Mouse (Mus musculus) CH12.LX (cell line): Measurements from ENCODE around the gene Dagla. TPM values are rescaled to one million over a fixed set of nuclear protein-coding genes. Genes with fewer than 3 reads are reported as not detected.

Experiments used
- DNase-seq: peaks from one replicate; pipeline ENCODE4 v3.0.0-alpha.2; 2013; ENCODE audit errors: extremely low read depth
- H3K27ac ChIP-seq: 2 replicates; pipeline ENCODE4 v1.5.1; 2012; ENCODE audit warnings: low read depth, mild to moderate bottlenecking, control low read depth, moderate library complexity; ENCODE audit not compliant: insufficient read depth
- H3K27me3 ChIP-seq: replicated peaks from 2 replicates; pipeline ENCODE3; 2012; ENCODE audit warnings: inconsistent platforms
- H3K36me3 ChIP-seq, 2 experiments: replicated peaks in 1 of 2; 2 replicates each; pipeline versions ENCODE3 to v1.6.1; 2012; ENCODE audit warnings: inconsistent platforms in 1 of 2, low read length in 1 of 2, mild to moderate bottlenecking in 1 of 2, mixed read lengths in 1 of 2, moderate library complexity in 1 of 2; ENCODE audit not compliant: control insufficient read depth in 1 of 2, insufficient read depth in 1 of 2
- H3K4me1 ChIP-seq, 2 experiments: 2 replicates each; pipeline ENCODE4 v1.6.1; 2012; ENCODE audit warnings: inconsistent platforms in 1 of 2, moderate library complexity in 1 of 2; ENCODE audit not compliant: insufficient read depth in 2 of 2, control insufficient read depth in 1 of 2
- H3K4me2 ChIP-seq: 2 replicates; pipeline ENCODE4 v1.6.1; 2012; ENCODE audit warnings: low read depth, mild to moderate bottlenecking, control low read depth; ENCODE audit not compliant: poor library complexity, insufficient read depth, severe bottlenecking
- H3K4me3 ChIP-seq, 3 experiments: fragments of 150-350 bp in 1 of 3; sonication (generic) in 1 of 3; replicated peaks in 1 of 3; 2 replicates each; pipeline versions ENCODE3 to v1.5.1; 2011 to 2012; ENCODE audit warnings: low read depth in 2 of 3, low read length in 2 of 3, mild to moderate bottlenecking in 2 of 3, moderate library complexity in 2 of 3, control low read depth in 1 of 3, improper control_type of control experiment in 1 of 3, inconsistent platforms in 1 of 3, mixed read lengths in 1 of 3; ENCODE audit not compliant: poor library complexity in 1 of 3
- H3K79me2 ChIP-seq: replicated peaks from 2 replicates; pipeline ENCODE4 v1.6.1; 2012; ENCODE audit warnings: mild to moderate bottlenecking, moderate library complexity; ENCODE audit not compliant: control insufficient read depth, poor library complexity, insufficient read depth, severe bottlenecking; ENCODE audit errors: extremely low read depth
- H3K9ac ChIP-seq: 2 replicates; pipeline ENCODE4 v1.6.1; 2012; ENCODE audit warnings: low read depth, mild to moderate bottlenecking, control low read depth, moderate library complexity; ENCODE audit not compliant: insufficient read depth
- H3K9me3 ChIP-seq: replicated peaks from 2 replicates; pipeline ENCODE3; 2012; ENCODE audit warnings: low read length, inconsistent platforms, mixed read lengths
- CHD1 ChIP-seq: IDR thresholded peaks from 2 replicates; pipeline ENCODE4 v1.6.1; 2012; ENCODE audit warnings: low read depth, low read length, improper control_type of control experiment, inconsistent platforms
- CTCF ChIP-seq, 2 experiments: IDR thresholded peaks in 1 of 2; conservative IDR thresholded peaks in 1 of 2; 2 replicates each; pipeline ENCODE4 v1.5.1; 2011 to 2012; ENCODE audit warnings: low read depth in 2 of 2, low read length in 2 of 2, improper control_type of control experiment in 1 of 2, inconsistent platforms in 1 of 2, mild to moderate bottlenecking in 1 of 2, moderate library complexity in 1 of 2
- E2F4 ChIP-seq: IDR thresholded peaks from 2 replicates; pipeline ENCODE4 v1.6.1; 2011; ENCODE audit warnings: low read depth, low read length, improper control_type of control experiment; ENCODE audit not compliant: insufficient replicate concordance
- IRF4 ChIP-seq: IDR thresholded peaks from 2 replicates; pipeline ENCODE4 v1.6.1; 2014; ENCODE audit warnings: low read depth, mild to moderate bottlenecking, inconsistent platforms, low read length, improper control_type of control experiment
- JUND ChIP-seq: conservative IDR thresholded peaks from 2 replicates; pipeline ENCODE4 v1.6.1; 2011; ENCODE audit warnings: low read depth, low read length, improper control_type of control experiment
- MAX ChIP-seq: IDR thresholded peaks from 2 replicates; pipeline ENCODE4 v1.6.1; 2011; ENCODE audit warnings: low read length, improper control_type of control experiment
- MXI1 ChIP-seq: IDR thresholded peaks from 2 replicates; pipeline ENCODE4 v1.6.1; 2011; ENCODE audit warnings: mild to moderate bottlenecking, low read depth, low read length, improper control_type of control experiment
- PAX5 ChIP-seq: IDR thresholded peaks from 2 replicates; pipeline ENCODE4 v1.6.1; 2012; ENCODE audit warnings: low read length, inconsistent platforms, mixed read lengths
- POLR2A ChIP-seq: IDR thresholded peaks from 2 replicates; pipeline ENCODE4 v1.6.1; 2011; ENCODE audit warnings: low read depth, mild to moderate bottlenecking, improper control_type of control experiment, low read length
- RAD21 ChIP-seq: IDR thresholded peaks from 2 replicates; pipeline ENCODE4 v1.6.1; 2011; ENCODE audit warnings: low read depth, mild to moderate bottlenecking, low read length, improper control_type of control experiment, moderate library complexity
- RCOR1 ChIP-seq: conservative IDR thresholded peaks from 2 replicates; pipeline ENCODE4 v1.6.1; 2012; ENCODE audit warnings: low read depth, mild to moderate bottlenecking, inconsistent platforms, low read length, improper control_type of control experiment
- SMC3 ChIP-seq: IDR thresholded peaks from 2 replicates; pipeline ENCODE4 v1.6.1; 2011; ENCODE audit warnings: low read depth, low read length, improper control_type of control experiment
- TCF12 ChIP-seq: IDR thresholded peaks from 2 replicates; pipeline ENCODE4 v1.6.1; 2014; ENCODE audit warnings: low read depth, mild to moderate bottlenecking, inconsistent platforms, low read length, improper control_type of control experiment
- ZNF384 ChIP-seq: IDR thresholded peaks from 2 replicates; pipeline ENCODE4 v1.6.1; 2012; ENCODE audit warnings: low read depth, low read length, improper control_type of control experiment, inconsistent platforms
- dilution Hi-C: fragments of 300-500 bp; cut with MboI; formaldehyde crosslinking; loops from 2 replicates; pipeline ENCODE4 v1.14.3; 2020; ENCODE audit warnings: low sequenced_read_pairs; ENCODE audit not compliant: extremely low pct_unique_long_range_greater_than_20kb, extremely low pct_ligation_motif_present
- in situ Hi-C: fragments of 300-500 bp; cut with MboI; formaldehyde crosslinking; loops from 3 replicates; pipeline ENCODE4 v1.14.3; 2019; ENCODE audit warnings: low sequenced_read_pairs, low pct_ligation_motif_present, low pct_unique_long_range_greater_than_20kb, mixed read lengths
- polyA plus RNA-seq: library from polyadenylated mRNA; unstranded; fragments of >175 nt; gene quantifications from 2 replicates; pipeline ENCODE4 v1.2.1, GENCODE M21; 2012; ENCODE audit warnings: low read depth; ENCODE audit not compliant: insufficient read length
- total RNA-seq, 2 experiments: library from RNA; depleted of rRNA; stranded (reverse); fragments of 300-350 nt in 1 of 2; fragments of >200 nt in 1 of 2; gene quantifications; 2 replicates each; pipeline ENCODE4 v1.2.3; 2012 to 2014

Gene Dagla
- total and polyA plus RNA-seq, 3 experiments: 0.21 to 0.55 TPM; not detected in 1

DNA sequence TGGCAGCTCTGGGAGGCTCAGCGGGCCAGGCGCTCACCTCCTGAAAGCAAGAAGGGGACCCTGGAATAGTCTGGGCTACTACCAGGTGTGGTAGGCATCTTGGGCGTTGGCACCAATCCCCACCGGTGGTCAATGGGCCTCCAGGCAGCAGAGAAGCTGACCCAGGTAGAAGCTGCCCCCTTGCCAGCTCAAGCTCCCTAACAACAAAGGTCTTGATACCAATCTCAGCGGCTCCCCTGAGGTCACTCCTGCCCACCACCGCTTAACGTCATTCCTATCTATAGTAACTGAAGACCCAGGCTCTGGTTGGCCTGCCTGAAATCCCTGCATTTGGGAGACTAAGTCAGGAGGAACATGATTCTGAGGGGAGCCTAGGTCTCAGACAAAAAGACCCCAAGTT, 33.1 kb downstream of the Dagla start:
- DNase-seq: no peak
- H3K9me3 ChIP-seq: no peaks in the 10 kb centered on the region
- H3K27me3 ChIP-seq: peaks cover 23% of the 10 kb centered on the region
- no peaks in the 10 kb centered on the region for H3K36me3 ChIP-seq
- H3K4me2 ChIP-seq: no peak overlapping the region
- no peak overlapping the region for H3K4me3 ChIP-seq
- H3K4me1 ChIP-seq: peaks cover 24 to 44% of the 10 kb centered on the region in 2 experiments
- H3K27ac ChIP-seq: no peak overlapping the region
- in situ Hi-C loops (no loop called here), dilution Hi-C loops (no loop called here)
- TF ChIP-seq RAD21: no peak
- no peak overlapping the region for H3K9ac ChIP-seq
- H3K79me2 ChIP-seq: no peaks in the 10 kb centered on the region

DNA sequence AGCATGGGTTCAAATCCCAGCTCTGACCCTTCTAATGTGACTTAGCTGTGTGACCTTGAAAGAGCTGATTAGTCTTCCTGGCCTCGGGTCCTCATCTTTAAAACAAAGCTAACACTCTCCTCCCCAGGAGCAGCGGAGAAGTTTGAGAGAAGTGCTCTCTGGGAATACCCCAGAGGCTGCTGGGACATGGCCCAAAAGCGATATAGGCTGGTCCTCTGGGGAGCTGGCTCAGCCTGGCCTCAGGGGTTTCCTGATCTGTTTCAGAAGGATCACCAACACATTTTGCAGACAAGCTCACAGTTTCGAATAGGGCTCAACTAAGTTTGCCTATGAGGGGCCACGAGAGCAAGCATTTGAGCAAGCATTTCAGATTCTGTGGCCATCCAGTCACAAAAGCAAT, 34.3 kb downstream of the Dagla start:
- TF ChIP-seq IRF4 (no peak), RAD21 (no peak), SMC3 (no peak), TCF12 (no peak), CHD1 (no peak), CTCF (conservative IDR thresholded peaks at IDR 0.05 in 1 of 2, IDR thresholded peaks at IDR 0.05 in 1 of 2; ENCODE audit: low read depth in 2 of 2, low read length in 2 of 2) (no peak), POLR2A (no peak), JUND (no peak), MXI1 (no peak), MAX (no peak), E2F4 (no peak)
- dilution Hi-C loops: no loop called here
- Histone ChIP-seq H3K4me1 (peaks cover 18 to 38% of the 10 kb centered on the region in 2 experiments), H3K9me3 (no peaks in the 10 kb centered on the region), H3K27ac (no peak overlapping the region), H3K79me2 (no peaks in the 10 kb centered on the region), H3K9ac (no peak overlapping the region), H3K4me2 (no peak overlapping the region), H3K36me3 (no peaks in the 10 kb centered on the region), H3K4me3 (no peak overlapping the region), H3K27me3 (peaks cover 25% of the 10 kb centered on the region)
- no peak for DNase-seq
- in situ Hi-C loops: no loop called here

DNA sequence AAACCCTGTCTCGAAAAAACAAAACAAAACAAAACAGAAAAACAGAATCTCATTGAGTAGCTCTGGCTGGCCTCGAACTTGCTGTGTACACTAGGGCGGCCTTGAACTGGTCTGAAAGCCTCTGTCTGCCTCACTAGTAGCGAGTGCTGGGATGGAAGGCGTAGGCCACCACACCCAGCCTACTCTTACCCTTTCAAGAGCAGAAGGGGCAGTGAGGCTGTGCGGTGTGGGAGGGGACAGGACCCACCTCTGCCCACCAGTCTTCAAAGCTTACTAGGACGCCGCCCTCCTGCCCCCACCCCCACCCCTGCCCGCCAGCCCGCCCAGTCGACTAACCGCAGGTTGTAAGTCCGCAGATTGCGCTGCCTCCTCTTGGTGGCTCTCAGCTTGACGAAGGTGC, 35.8 kb downstream of the Dagla start:
- no peak for DNase-seq
- Histone ChIP-seq H3K9ac (no peak overlapping the region), H3K4me3 (no peak overlapping the region), H3K27me3 (peaks cover 40% of the 10 kb centered on the region), H3K79me2 (no peaks in the 10 kb centered on the region), H3K9me3 (no peaks in the 10 kb centered on the region), H3K27ac (no peak overlapping the region), H3K4me2 (no peak overlapping the region), H3K36me3 (no peaks in the 10 kb centered on the region), H3K4me1 (peaks cover 19 to 33% of the 10 kb centered on the region in 2 experiments)
- in situ Hi-C loops (loop anchor here (5.0 kb wide), 1 partner anchor 38 kb away; no protein-coding TSS in a partner anchor), dilution Hi-C loops (no loop called here)
- no peak for TF ChIP-seq RCOR1
- no peak for TF ChIP-seq PAX5
- no peak for TF ChIP-seq ZNF384
